Mouse (Mus musculus) gastrocnemius, postnatal 25 days (tissue): ENCODE measurements at regions not wholly inside any gene's neighbourhood (a gene's known extent, or its start where the extent isn't known, plus 50 kb on each side); places are given as distances from the start of the nearest gene placed in this dataset.
"Not testable (repeated sequence)": the region's sequence is repeated elsewhere in the genome, so short reads cannot be mapped to it uniquely, and the experiment has no call there.

Source experiments
- DNase-seq: peaks from one replicate; pipeline ENCODE4 v3.0.0; 2022

DNA sequence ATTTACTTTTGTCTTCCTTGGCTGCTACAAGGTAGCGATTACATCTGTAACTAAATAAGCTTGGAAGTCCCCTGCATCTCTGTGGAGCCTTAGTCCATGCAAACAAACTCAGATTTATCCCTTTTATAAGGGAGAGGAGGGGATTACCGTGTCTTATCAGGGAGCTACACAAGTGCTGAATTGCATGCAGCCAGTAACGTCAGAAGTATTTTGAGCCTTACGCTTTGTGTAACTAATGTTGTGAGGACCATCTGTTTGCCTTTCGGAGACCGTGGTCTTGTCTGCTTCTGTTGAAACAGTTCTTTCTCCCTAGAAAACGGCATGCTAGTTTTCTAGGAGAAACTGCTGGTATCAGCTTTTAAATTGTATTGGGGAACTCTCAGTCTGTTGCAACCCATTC is 58.0 kb upstream of the Dmrta1 start:
- DNase-seq: no peak

DNA sequence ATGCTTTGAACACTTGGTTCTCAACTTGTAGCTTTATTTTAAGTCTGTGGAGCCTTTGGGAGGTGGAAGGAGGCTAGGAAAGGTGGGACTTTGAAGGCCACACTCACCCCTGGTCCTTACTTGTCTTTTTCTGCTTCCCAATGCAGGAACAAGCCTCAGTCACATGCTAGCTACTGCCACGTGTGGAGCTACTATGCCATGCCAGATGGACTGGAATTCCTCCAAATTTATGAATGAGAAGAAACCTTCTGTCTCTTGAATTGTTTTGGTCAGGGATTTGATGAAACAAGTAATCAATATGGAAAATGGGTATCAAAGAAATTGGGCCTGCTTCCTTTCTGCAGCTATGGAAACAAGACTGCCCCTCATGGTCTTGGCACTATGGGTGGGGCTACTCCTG is 74.5 kb upstream of the Dmrta1 start:
- DNase-seq: no peak

DNA sequence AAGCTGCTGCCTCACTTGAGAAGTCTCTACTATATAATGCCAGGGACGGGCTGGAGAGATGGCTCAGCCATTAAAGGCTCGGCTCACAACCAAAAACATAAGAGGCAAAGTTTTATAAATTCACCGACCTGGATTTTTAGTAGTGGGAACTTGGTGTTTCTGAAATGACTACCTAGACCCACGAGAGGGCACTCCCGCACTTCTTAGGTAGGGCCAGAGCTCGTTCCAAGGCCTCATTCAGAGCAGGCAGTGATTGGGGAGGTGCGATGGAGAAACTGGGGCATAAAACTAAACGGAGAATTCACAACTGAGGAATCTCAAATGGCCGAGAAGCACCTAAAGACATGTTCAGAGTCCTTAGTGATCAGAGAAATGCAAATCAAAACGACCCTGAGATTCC is 103.7 kb upstream of the Dmrta1 start:
- DNase-seq: no peak

DNA sequence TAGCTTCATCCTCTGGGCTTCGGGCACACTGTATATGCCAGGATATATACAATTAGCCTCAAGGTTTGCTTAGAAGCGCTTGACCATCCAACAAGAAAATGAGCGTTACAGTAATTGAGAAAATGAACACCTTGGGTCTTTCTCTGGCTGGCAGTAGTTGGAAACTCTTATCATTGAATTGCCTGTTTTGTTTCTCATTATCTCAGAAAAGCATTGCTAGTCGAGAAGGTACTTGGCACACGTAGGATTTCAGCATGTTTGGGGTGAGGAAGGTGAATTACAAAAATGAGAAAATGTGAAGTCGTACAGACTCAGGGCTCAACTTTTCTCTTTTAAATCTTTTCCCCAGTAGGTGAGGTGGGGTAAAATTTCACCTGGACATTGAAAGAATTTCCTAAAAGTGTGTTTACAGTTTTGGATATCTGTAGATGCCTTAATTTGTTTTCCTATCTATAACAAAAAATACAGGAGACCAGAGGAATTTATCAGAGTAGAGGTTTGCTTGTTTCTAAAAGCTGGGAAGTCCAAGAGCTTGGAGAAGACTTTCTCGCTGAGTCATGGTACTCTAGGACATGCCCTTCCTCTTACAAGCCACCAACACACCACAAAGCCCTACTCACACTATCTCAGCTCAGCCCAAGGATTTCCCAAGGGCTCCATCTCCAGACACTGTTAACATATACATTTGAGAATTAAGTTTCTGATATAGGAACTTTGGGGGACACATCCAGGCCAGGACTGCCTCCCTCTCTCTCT is 124.3 kb upstream of the Dmrta1 start:
- DNase-seq: no peak

DNA sequence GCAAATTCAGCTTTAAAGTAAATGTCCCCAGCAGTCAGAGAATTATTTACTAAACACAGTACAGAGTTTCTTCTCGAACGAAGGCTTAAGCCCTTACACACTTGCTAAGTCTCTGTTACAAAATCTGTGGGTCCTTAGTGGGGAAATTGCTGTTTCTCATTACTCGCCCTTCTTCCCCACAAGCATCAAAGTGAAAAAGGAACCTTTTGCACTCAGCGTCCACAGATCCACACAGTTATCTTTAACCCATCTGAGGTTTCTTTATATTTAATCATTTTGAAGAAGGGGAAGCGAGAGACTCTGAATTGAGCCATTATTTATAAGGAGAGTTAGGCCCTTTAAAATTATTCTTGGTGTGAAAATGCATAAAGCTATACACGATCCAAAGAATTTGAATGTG is 126.7 kb upstream of the Dmrta1 start:
- no peak for DNase-seq

DNA sequence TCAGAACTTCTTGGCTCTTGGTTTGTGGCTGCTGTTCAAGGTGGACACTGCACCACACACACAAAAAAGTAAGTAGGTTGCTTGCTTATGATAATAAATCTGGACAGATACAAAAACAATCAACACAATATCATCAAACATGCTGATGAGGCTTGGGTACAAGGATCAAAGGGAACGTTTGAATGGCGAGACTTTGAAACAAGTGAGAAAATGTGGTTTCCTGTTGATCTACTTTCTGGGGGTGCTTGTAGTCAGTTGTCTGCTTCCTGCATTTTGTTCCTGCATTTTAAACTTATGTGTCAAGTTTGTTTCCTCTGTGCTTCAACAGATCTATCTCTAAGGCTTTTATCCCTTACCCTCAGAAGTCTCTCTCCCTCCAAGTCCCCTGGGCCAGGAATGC is 128.7 kb upstream of the Dmrta1 start:
- no peak for DNase-seq

DNA sequence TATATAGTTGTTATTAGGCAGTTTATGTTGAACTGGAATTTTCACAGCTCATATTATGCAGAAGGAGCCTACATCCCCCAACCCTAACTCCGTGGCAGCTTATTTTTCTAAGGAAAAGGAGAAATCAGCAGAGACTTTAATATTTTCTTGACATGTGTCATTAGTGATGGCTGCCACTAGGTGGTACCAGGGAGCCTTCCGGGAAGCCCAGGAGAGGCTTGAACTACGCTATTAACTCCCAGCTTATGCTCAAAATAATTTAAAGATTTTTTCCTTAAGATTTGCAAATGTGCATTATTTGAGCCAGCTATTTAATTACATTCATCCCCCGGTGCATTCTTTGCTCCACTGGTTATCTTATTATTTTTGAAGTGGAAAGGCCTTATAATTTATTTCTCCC is 146.8 kb upstream of the Dmrta1 start:
- DNase-seq: no peak

DNA sequence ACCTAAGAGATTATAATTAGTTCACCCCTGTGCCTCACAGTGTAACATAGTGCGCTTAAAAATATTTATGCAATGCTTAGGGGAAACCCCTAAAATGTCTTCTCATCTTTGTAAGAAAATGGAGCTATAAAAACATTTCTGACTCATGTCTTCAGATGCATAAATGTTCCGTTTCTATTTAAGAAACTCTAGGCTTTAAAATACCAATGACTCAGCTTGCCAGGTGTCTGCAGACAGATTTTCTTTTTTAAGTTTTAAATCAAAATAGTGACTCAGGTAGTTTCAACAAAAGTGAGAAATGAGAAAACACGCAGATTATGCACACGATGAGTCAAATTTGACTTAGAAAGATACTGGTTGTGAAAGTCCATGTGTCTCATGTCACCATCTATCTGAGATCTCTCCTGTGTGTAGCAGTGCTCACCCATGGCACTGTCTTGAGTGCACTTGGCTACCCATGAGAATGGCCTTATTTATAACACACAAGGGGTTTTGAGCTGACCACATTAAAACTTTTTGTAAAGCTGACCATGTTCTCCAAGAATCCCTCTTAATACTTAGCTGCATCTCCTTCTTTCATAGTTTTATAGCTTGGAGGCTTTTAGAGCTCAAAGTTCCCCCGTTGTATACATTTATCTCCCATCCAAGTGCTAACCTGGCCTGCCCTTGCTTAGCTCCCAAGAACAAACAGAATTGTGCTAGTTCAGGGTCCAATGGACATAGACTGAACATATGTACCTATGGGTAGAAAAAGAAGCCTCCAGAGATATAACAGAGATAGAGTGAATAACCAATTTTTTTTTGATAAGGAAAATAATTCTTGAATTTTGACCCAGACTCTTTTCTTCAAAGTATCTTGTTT is 149.0 kb upstream of the Dmrta1 start:
- DNase-seq: no peak

DNA sequence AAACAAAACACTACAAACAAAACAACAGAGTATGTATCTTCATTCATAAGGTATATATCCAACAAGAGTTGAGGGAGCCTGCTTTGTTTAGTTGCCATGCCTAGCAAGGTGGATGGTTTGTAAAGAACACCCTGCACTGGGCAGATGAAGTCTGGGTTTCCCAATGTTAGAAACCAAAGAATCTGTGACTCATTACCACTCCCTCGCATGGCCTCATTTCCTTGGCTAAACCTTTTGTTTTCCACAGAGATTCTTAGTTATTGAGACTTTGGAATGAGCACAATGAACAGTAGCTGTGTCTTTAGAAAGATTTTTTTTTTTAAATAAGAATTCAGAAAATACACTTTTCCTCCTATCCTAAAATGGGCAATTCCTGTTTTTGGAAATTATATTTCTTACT is 151.3 kb upstream of the Dmrta1 start:
- no peak for DNase-seq

DNA sequence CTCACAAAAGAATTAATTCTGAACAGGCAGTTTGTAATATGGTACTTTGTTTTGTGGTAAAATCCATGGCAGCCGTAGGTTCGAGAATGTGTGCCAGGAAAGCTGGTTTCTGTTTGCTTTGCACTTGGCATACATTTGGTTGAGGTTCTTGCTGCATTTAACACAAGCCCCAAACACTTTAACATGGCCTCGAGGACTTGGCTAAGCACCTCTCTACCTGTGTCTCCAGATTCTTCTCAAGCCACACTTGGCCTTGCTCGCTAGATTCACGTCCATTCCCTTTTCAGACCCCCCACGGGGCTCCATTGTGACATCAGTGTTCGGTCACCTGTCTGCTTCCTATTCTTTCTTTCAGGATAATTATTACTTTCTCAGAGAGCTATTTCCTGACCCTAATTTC is 151.9 kb upstream of the Dmrta1 start:
- DNase-seq: no peak

DNA sequence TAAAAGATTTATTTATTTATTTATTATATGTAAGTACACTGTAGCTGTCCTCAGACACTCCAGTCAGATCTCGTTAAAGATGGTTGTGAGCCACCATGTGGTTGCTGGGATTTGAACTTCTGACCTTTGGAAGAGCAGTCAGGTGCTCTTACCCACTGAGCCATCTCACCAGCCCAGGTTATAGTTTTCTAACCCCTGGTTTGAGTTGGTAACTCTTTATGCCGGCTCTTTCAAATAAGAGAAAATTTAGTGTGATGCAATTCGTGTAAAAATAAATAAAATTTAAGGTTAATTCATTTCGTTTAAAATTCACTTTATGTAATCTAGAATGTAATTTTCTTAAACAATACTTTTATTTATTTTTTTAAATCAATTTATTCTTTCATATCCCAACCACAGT is 153.7 kb upstream of the Dmrta1 start:
- not testable (repeated sequence) for DNase-seq

DNA sequence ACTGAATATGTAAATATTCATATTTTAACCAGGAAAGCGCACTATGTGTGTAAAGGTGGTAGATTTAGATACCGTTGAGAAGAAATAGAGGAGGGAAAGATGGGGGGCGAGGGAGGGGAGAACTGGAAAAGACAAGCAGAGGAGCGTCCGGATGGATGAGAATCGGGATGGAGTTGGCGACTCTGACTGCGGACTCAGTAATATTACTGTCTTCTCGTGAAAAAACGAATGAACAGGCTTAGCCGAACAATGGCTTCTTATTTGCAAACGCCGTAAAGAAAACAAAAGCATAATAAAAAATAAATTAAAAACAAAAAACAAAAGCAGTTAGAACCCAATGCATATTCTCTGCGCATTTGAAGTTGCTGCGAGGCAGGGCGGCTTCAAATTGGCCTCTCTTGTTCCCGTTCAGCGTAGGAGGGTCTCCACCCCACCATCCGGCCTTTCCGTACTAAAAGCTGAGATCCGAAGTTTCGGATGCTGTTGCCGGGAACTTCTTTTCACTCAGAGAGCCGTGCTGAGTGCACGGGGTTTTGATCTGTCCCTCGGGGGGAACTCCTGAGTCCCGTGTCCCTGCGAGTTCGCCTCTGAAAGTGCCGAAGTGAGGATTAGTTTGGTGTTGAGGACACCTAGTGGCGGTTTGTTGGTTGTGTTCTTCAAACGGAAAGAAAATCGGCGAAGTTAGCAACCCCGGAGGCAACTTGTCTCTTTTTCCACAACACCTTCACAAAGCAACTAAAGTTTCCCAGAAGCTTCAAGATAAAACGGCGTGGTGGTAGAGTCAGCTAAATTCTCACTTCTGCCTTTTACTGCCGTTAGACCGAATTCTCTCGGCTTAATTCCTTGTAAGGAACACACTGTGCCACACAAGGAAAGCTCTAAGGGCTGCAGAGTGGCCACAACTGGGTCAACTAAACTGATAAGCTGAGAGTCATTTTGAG is 154.7 kb upstream of the Dmrta1 start:
- DNase-seq: peak; percentile 8

DNA sequence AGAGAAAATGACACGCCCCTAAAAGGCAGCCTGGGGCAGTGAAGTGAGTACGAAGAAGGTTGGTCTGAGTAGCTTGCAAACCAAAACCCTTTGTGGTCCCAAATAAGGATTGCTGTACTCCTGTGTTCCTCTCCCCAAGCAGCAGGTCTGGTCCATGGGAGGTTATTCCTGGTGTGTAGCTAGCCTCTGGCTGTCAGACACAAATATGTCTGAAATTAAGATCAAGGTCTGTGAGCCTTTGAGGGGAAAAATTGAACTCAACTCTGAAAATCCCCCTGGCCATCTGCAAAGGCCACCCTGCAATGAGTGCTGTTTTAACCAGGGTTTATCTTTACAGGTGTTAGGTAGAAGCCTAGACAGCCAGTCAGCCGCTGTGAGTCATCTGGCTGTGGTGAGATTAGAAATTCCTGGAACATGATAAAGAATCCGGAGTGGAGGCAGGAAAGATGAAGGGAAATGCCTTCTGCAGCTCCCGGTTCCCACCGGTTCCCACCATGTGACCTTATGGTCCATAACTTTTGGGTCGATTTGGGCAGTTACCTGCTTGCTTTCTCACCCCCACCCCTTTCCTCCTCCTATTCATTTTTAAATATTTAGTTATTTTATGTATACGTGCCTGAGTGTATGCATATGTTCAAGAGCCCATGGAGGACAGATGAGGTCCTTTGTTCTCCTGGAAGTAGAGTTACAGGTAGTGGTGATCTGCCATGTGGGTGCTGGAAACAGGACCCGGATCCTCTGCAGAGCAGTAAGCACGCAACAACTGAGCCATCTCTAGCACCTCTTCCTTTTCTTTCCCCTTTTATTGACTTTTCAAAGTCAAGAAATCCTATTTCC is 155.6 kb upstream of the Dmrta1 start:
- no peak for DNase-seq

DNA sequence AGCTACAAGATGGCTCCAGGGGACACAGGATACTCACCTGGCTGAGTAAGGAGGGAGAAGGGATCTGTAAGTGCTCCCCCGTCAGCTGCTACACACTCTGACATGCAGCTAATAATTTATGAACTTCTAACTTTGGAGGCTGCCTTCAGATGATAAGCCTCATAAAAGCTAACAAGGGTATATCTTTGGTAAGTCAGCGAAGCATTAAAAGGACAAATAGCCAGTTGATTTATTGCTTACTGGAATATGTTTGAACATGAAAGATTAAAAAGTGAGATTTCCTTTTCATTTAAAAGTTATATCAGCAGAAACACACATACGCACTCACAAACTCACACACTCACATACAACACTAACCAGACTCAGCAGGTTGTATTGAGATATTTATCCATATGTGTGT is 161.2 kb upstream of the Dmrta1 start:
- no peak for DNase-seq

DNA sequence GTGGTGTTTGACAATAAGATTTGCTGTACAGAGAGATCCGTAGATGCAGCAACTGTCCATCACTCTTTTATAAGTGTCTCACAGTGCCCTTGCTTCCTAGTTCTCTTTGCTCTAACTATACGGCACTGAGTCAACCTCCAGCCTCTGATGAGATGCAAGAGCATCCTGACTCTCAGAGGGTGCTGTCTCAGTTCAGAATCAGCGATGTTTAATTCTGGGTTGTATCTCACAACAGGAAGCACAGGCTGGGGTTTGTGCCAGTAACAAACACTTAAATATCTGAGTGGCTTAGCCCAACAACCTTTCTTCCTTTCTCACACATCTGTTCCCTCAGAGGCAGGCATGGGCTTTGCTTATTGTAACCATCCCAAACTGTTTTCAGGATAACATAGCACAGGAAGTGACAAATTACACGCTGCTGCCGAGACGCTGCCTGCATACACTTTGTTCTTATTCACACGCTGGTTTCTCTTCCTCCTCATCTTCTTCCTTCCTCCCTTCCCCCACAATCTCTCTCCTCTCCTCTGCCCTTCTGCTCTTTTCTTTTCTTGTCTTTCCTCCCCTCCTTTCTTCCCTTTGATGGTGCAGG is 163.3 kb upstream of the Dmrta1 start:
- no peak for DNase-seq

DNA sequence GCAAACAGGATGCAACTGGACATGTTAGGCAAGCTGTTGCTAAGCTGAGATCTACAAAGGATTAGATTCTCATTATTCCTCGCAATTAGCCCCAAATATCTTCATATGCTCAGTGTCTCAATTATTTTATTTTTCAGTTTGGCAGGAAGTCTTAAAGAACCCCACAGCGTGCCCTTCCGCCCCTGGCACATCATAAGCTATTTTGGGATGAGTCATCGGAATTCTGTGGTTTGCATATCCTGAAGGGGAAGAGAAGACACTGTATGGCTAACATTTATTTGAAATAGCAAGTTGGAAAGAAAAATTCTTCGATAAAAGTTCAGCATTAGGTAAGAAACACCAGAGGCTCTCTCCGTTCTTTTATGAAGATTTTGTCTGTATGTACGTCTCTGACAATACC is 164.3 kb upstream of the Dmrta1 start:
- no peak for DNase-seq

DNA sequence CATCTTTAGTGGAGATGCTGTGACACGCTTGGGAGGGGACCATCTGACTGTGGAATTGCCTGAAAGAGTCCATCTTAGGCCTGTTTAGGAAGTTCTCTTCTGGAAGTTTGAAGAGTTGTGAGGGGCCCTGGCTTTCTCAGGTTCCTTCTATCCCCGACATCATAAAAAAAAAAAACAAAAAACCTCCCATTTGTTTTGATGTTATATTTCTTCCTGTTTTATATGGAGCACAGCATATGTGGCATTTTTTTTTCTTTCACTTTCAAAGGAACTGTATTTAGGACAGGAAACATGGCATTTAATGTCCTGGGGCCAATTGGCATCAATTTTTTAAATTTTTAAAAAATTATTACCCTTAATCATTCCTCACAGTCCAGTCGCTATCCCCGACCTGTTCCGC is 168.6 kb upstream of the Dmrta1 start:
- no peak for DNase-seq

DNA sequence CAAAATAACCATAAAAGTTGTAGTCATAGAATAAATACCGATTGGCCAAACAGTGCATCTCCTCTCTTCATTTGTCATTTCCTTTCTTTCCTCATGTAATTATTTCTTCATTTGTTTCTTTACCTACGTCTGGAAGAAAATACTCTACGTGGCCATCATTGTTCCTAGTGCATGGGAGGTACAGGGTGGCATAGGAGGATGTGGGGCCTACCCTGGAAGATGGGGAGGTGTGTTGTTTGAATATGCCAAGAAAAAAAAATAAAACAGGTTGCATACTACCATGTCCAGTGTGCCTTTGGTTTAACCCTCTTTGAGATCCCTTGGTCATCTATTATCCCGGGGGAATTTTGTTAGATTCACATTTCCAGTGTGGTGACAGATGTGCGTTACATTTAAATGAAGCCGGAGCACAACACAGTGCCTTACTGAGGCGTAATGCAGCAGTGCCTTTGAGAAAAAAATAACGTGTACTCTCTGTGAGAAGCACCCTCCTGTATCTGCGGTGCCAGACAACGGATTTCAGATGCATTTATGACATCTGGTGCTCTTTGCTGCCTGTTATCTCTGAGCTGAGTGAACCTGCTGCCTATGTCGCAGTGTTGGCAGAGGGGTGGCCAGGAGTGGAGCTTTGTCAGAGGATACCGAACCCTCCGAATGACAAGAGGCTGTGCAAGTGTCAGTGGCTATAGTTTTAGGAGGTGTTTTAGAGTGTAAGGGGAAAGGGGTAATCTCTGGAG is 169.4 kb upstream of the Dmrta1 start:
- DNase-seq: no peak

DNA sequence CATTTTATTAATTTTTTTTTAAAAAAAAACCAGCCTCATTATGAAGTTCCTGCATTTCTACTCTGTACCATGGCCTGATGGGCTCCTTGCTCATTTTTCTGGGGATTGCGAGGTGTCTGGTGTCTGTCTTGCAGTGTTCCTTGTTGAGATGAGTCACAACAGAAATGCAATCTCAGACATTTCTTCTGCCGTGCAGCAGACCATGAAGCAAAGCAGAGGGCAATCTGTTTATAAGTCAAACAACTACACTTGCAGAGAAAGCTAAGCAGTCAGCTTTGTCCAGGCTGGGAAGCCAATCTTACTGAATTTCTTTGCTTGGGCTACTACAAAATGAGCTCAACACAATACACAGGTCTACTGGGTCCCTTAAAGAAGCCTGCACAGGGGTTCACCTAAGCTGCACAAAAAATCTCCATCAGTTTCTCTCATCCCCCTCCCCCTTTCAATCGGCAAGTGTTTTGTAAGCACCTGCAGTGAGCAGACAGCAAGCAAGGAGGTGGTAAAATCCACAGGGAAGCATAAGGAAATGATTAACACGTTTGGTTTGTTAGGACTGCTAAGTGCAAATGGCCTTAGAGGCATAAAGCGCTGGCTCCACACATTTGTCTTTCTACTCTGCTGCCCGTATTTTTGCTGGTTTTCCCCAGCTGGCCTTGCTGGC is 171.0 kb upstream of the Dmrta1 start:
- DNase-seq: no peak

DNA sequence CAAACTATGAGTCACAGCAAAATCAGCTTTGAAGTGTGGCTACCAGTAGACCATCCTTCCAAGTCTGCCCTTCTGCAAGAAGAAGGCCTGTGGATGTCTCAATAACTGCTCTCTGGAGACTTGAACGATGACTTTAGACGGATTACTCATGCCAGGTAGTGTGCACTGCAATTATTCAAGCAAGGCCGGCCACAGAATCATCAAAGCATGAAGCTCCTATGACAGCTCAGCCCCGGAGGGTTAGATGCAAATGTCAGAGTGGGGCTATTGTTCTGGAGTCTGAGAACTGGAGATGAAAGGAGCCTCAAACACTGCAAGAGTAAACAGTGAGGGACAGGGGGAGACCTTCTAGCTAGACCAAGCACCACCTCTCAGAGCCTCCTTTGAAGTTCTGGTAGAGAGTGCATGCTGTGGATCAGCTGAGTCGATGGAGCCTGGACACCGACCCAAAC is 173.8 kb upstream of the Dmrta1 start:
- no peak for DNase-seq
